Mouse (Mus musculus) NIH3T3 (cell line): ENCODE measurements at regions not wholly inside any gene's neighbourhood (a gene's known extent, or its start where the extent isn't known, plus 50 kb on each side); places are given as distances from the start of the nearest gene placed in this dataset.
"Not testable (repeated sequence)": the region's sequence is repeated elsewhere in the genome, so short reads cannot be mapped to it uniquely, and the experiment has no call there.

Experiments
- DNase-seq: peaks from one replicate; pipeline ENCODE4 v3.0.0-alpha.2; 2012; ENCODE audit warnings: low read depth

GRCm38 (mm10) chr5:129353549-129353948 lies 147.5 kb upstream of the Sfswap start:
- DNase-seq: no peak

DNA sequence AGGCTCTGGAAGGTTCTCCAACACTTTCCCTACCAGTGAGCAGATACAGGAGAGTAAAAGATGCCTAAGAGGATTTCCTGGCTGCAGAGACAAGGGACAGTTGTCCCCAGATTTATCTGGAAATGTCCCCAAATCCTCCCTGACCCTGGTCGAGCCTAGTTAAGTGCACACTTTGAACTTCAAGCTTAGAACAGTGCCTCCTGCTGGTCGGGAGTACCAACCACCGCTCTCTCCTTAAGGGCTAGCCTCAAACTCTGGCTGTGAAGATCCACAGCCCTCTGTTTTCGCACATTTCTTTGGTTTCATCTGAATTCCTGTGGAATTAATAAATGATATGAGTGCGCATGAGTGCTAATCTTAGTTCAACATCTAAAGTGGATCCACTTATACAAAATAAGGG lies 146.1 kb upstream of the Sfswap start:
- DNase-seq: peak; percentile 6

- no peak for DNase-seq
Observed at GRCm38 (mm10) chr5:129361527-129361926, 139.5 kb upstream of the Sfswap start.

GRCm38 (mm10) chr5:129363189-129363588 lies 137.8 kb upstream of the Sfswap start:
- DNase-seq: no peak

DNA sequence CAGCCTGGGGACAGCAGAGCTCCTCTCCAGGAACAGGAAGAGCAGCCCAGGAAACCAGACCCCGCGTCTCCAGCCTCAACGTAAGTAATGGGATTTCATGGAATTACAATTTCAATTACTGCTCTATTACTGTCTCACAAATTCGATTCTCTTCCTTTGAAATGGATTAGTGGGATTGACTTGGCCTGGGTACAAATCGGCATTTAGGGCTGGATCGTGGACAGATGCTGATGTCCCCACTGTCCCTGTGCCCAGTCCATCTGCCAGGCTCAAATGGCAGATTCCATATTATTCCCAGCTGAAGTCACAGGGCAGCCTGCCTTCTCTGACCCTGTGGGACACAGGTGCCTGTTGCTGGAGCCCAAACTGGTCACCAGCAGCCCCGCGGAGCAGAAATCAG lies 136.0 kb upstream of the Sfswap start:
- no peak for DNase-seq

- no peak for DNase-seq
Observed at GRCm38 (mm10) chr5:129367266-129367665, 133.8 kb upstream of the Sfswap start.

GRCm38 (mm10) chr5:129380861-129381260 lies 120.2 kb upstream of the Sfswap start:
- no peak for DNase-seq

DNA sequence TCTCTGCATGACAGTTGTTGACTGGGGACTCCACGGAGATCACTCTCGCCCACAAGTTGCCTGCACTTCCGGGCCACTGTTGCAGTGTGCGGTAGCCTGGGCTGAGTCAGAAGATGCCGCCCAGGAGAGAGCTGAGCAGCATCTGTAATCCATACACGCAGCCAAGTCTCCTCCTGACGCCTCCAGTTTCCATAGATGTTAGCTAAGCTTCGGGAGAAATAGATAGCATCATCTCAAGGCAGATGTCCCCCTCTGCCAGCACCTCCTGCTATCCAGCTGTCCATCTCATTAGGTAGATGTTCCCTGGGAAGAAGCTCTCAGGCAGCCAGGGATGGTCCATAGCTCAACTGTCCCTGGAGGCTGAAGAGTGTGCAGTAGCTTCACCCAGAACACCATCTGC lies 116.0 kb upstream of the Sfswap start:
- DNase-seq: no peak

- not testable (repeated sequence) for DNase-seq
Observed at GRCm38 (mm10) chr5:129385965-129386643, 114.9 kb upstream of the Sfswap start.

DNA sequence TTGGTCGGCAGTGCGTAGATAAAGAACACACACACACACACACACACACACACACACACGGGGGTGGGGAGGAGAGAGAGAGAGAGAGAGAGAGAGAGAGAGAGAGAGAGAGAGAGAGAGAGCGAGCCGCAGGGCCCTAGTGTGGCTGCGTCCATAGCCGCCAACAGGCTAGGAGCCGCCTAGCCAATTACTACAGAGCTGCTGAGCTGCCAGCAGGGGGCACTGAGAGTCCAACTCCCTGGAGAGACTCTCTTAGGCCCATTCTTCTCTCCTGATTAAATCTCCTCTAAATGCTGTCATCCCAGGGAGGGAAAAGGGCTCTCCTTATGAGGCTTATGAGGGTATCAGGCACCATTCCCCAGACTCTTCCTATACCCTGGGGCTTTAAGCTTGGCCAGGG lies 114.3 kb upstream of the Sfswap start:
- not testable (repeated sequence) for DNase-seq

GRCm38 (mm10) chr5:129387301-129387700 lies 113.7 kb upstream of the Sfswap start:
- no peak for DNase-seq

DNA sequence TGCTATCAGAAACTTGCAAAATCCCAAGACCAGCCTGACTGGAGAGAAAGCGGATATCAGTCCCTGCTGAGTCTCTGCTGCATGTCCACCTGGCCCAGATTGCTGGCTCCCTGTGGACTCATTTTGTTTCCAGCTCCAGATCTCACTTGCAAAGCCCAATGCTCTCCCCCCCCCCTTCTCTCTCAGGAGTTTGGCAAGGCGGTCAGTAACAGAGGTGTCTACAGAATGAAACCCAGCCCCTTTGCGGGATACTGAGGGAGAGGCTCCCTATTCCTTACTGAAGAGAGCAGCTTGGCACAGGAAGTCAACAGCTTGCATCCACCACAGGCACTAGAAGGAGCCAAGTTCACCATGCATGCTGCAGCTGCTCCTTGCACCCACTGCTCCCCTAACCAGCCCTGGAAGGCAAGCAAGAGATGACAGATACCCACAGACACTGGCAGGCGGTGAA lies 110.1 kb upstream of the Sfswap start:
- no peak for DNase-seq

- no peak for DNase-seq
Observed at GRCm38 (mm10) chr5:129393150-129393549, 107.9 kb upstream of the Sfswap start.

DNA sequence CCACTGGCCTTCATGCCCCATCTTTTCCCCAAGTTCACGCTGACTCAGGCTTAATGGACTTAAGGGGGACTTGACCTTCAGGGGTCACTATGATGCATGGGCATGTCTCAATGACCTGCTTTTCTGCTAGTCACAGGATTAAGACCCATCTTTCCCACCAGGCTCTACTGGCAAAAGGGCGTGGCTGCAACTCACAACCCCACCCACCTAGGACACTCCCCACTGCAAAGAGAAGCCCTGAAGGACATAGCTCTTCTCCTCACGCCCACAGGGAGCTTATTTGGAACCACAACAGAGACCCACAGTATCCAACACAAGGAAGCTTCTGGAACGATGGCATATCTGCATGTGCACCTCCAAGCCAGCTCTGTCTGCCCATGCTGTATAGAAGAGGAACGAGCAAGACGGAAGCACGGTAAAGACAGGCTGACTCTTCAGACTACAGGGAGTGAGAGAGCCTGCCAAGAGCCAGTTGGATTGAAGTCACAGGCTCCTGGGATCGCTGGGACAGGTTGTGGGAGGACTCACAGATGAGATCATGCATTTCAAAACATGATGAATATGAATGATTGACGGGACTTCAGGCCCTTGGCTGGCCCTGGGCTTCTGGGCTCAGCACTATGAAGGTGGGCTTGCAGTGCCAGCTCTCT lies 107.3 kb upstream of the Sfswap start:
- DNase-seq: no peak

- no peak for DNase-seq
Observed at GRCm38 (mm10) chr5:129394416-129394815, 106.6 kb upstream of the Sfswap start.

- no peak for DNase-seq
Observed at GRCm38 (mm10) chr5:129397311-129397710, 103.7 kb upstream of the Sfswap start.

GRCm38 (mm10) chr5:129406259-129406658 lies 94.8 kb upstream of the Sfswap start:
- no peak for DNase-seq

DNA sequence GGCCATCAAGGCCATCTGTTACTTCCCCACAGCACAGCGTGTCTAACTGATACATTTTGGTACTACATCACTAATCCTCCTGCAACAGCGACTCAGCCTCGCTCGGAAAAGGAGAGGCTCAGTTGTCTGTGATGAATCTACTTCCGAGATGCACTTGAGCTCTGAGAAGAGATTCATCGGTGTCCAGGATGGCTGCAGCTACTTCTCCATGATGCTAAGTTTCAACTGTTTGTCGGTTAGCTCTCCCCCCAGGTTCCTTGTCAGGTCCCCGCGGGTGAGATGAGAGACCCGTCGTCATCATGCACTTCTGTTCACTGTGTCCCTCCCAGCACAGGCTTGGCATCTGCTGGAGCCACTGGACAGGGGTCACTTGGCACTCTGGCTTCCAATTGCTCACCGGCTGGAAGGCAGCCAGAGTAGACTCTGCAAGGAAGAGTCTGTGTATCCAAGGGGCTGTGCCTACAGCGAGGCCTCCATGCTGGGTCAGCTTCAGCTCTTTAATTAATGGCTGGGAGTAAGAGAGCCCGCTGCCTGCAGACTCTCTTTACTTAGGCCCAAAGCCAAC lies 91.5 kb upstream of the Sfswap start:
- peak; percentile 20 for DNase-seq

DNA sequence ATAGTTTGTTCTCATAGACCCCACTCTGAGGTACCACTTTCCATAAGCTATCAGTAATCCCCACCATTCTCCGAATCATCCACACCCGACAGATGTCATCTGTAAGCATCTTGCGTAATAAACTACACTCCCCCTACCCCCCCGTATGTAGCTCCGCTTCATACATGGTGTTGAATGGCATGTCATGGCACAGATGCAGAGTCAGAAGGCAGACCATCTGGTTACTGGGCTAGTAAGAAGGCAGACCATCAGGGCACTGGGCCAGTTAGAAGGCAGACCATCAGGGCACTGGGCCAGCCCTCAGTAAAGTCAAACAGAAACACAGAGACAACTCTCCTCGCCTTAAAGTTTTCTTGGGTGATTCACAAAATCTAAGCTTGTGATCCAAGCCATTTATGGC lies 88.9 kb upstream of the Sfswap start:
- peak; percentile 19 for DNase-seq

GRCm38 (mm10) chr5:129414960-129415706 lies 85.9 kb upstream of the Sfswap start:
- DNase-seq: peak; percentile 48

- DNase-seq: peak; percentile 26
Observed at GRCm38 (mm10) chr5:129416425-129416824, 84.6 kb upstream of the Sfswap start.

DNA sequence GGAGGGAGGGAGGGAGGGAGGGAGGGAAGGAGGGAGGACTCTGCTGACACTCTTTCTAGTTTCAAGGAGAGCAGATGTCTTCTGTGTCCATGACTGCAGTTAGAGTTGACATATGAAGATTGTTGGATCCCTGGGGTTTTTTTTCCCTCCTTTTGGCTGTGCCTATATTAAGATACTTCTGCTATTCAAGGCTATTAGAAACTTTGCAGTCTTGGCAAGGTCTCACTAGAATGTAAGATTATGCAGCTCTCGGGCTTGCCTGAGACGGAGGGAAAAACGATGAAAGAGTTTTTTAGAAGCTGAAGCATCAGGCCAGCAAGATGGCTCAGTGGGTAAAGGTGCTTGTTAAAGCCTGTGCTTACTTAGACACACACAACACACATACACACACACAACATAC lies 83.5 kb upstream of the Sfswap start:
- DNase-seq: no peak

- DNase-seq: no peak
Observed at GRCm38 (mm10) chr5:129420981-129421380, 80.0 kb upstream of the Sfswap start.
